Mouse (Mus musculus): Measurements from ENCODE around the gene Elk4. TPM values are rescaled to one million over a fixed set of nuclear protein-coding genes. Genes with fewer than 3 reads are reported as not detected.

The Elk4 gene
- polyA plus RNA-seq (2012; rRNA removed) = 12.7 and 16.6 TPM in 2 replicates

GRCm38 (mm10) chr1:132007282-132007815, at the start of gene Elk4:
Gene Elk4 (plus strand): TSS chr1:132007607.
- DNase-seq (ENCODE audit: low read depth) = peak; percentile 96
- TF ChIP-seq CTCF (IDR thresholded peaks at IDR 0.05; ENCODE audit: borderline replicate concordance, extremely low read depth, insufficient read depth, insufficient read length) (no peak), POLR2A (IDR thresholded peaks at IDR 0.05; ENCODE audit: borderline replicate concordance, extremely low read depth, insufficient read depth, insufficient read length, poor library complexity, severe bottlenecking) (peak; percentile 76)

GRCm38 (mm10) chr1:131961004-131961403, 46.4 kb upstream of the Elk4 start:
- TF ChIP-seq CTCF (IDR thresholded peaks at IDR 0.05; ENCODE audit: borderline replicate concordance, extremely low read depth, insufficient read depth, insufficient read length) = no peak
- no peak for TF ChIP-seq POLR2A (IDR thresholded peaks at IDR 0.05; ENCODE audit: borderline replicate concordance, extremely low read depth, insufficient read depth, insufficient read length, poor library complexity, severe bottlenecking)
- no peak for DNase-seq (ENCODE audit: low read depth)

GRCm38 (mm10) chr1:131962606-131963084, 44.8 kb upstream of the Elk4 start, which contains the start of gene Slc45a3:
Gene Slc45a3 (plus strand): TSS chr1:131962967.
- no peak for TF ChIP-seq CTCF (IDR thresholded peaks at IDR 0.05; ENCODE audit: borderline replicate concordance, extremely low read depth, insufficient read depth, insufficient read length)
- no peak for TF ChIP-seq POLR2A (IDR thresholded peaks at IDR 0.05; ENCODE audit: borderline replicate concordance, extremely low read depth, insufficient read depth, insufficient read length, poor library complexity, severe bottlenecking)
- peak; percentile 67 for DNase-seq (ENCODE audit: low read depth)

- no peak for TF ChIP-seq POLR2A (IDR thresholded peaks at IDR 0.05; ENCODE audit: borderline replicate concordance, extremely low read depth, insufficient read depth, insufficient read length, poor library complexity, severe bottlenecking)
- TF ChIP-seq CTCF (IDR thresholded peaks at IDR 0.05; ENCODE audit: borderline replicate concordance, extremely low read depth, insufficient read depth, insufficient read length) = no peak
- DNase-seq (ENCODE audit: low read depth) = peak; percentile 27
Observed at GRCm38 (mm10) chr1:131963085-131963951, 44.1 kb upstream of the Elk4 start.

- DNase-seq (ENCODE audit: low read depth) = no peak
- no peak for TF ChIP-seq CTCF (IDR thresholded peaks at IDR 0.05; ENCODE audit: borderline replicate concordance, extremely low read depth, insufficient read depth, insufficient read length)
- no peak for TF ChIP-seq POLR2A (IDR thresholded peaks at IDR 0.05; ENCODE audit: borderline replicate concordance, extremely low read depth, insufficient read depth, insufficient read length, poor library complexity, severe bottlenecking)
Observed at GRCm38 (mm10) chr1:131964100-131964499, 43.3 kb upstream of the Elk4 start.

GRCm38 (mm10) chr1:131964580-131964979, 42.8 kb upstream of the Elk4 start:
- DNase-seq (ENCODE audit: low read depth) = no peak
- no peak for TF ChIP-seq POLR2A (IDR thresholded peaks at IDR 0.05; ENCODE audit: borderline replicate concordance, extremely low read depth, insufficient read depth, insufficient read length, poor library complexity, severe bottlenecking)
- TF ChIP-seq CTCF (IDR thresholded peaks at IDR 0.05; ENCODE audit: borderline replicate concordance, extremely low read depth, insufficient read depth, insufficient read length) = no peak

GRCm38 (mm10) chr1:131965818-131966217, 41.6 kb upstream of the Elk4 start:
- TF ChIP-seq POLR2A (IDR thresholded peaks at IDR 0.05; ENCODE audit: borderline replicate concordance, extremely low read depth, insufficient read depth, insufficient read length, poor library complexity, severe bottlenecking) = no peak
- no peak for TF ChIP-seq CTCF (IDR thresholded peaks at IDR 0.05; ENCODE audit: borderline replicate concordance, extremely low read depth, insufficient read depth, insufficient read length)

GRCm38 (mm10) chr1:131967336-131967735, 40.1 kb upstream of the Elk4 start:
- TF ChIP-seq CTCF (IDR thresholded peaks at IDR 0.05; ENCODE audit: borderline replicate concordance, extremely low read depth, insufficient read depth, insufficient read length) (no peak), POLR2A (IDR thresholded peaks at IDR 0.05; ENCODE audit: borderline replicate concordance, extremely low read depth, insufficient read depth, insufficient read length, poor library complexity, severe bottlenecking) (no peak)
- DNase-seq (ENCODE audit: low read depth) = no peak

More at GRCm38 (mm10) chr1:131965818-131966217, 41.6 kb upstream of the Elk4 start:
- DNase-seq (ENCODE audit: low read depth) = no peak

DNA sequence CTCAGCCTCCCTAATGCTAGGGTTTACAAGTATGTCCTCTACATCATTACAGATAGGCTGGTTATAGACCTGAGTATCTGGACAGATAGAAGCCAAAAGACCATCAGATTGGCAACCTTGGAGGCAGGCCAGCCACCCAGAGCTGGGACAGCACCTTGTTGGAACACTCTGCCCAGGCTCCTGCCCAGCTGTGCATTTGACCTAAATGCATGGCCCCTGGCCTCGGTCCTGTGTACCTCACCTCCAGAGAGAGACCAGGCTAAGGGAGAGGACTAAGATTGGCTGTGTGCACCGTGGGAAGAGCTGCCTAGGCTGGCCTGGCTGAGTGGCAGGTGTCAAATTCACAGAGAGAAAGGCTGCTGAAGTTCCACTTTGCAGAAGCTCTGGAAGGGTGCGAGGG, 38.9 kb upstream of the Elk4 start:
- TF ChIP-seq CTCF (IDR thresholded peaks at IDR 0.05; ENCODE audit: borderline replicate concordance, extremely low read depth, insufficient read depth, insufficient read length) = no peak
- no peak for TF ChIP-seq POLR2A (IDR thresholded peaks at IDR 0.05; ENCODE audit: borderline replicate concordance, extremely low read depth, insufficient read depth, insufficient read length, poor library complexity, severe bottlenecking)

DNA sequence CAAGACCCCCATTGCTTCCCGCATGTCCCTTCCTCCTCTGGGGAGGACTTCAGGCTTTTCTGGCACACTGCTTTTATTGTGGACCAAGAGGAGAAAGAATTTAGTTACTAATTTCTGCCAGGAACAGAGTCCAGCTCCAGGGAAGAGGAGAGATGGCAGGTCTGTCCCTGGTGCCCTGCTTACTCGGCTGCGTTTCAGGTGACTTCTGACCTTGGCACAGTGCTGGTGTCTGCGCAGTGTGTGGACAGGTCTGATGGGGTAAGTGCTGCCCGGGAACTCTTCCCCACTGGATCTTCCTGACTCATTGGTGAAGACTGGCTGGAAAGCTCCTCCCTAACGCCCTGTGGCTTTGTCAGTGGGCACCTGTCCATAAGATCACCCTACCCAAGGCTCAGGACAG, 38.4 kb upstream of the Elk4 start:
- TF ChIP-seq POLR2A (IDR thresholded peaks at IDR 0.05; ENCODE audit: borderline replicate concordance, extremely low read depth, insufficient read depth, insufficient read length, poor library complexity, severe bottlenecking) = no peak
- TF ChIP-seq CTCF (IDR thresholded peaks at IDR 0.05; ENCODE audit: borderline replicate concordance, extremely low read depth, insufficient read depth, insufficient read length) = no peak
- DNase-seq (ENCODE audit: low read depth) = no peak

More for the DNA sequence above, 38.9 kb upstream of the Elk4 start:
- DNase-seq (ENCODE audit: low read depth) = no peak

- no peak for DNase-seq (ENCODE audit: low read depth)
- TF ChIP-seq CTCF (IDR thresholded peaks at IDR 0.05; ENCODE audit: borderline replicate concordance, extremely low read depth, insufficient read depth, insufficient read length) (no peak), POLR2A (IDR thresholded peaks at IDR 0.05; ENCODE audit: borderline replicate concordance, extremely low read depth, insufficient read depth, insufficient read length, poor library complexity, severe bottlenecking) (no peak)
Observed at GRCm38 (mm10) chr1:131969825-131970224, 37.6 kb upstream of the Elk4 start.

Measured in brain, embryonic 14.5 days (tissue).